Mouse (Mus musculus) Patski (cell line): Measurements from ENCODE around the gene Arhgap31. TPM values are rescaled to one million over a fixed set of nuclear protein-coding genes. Genes with fewer than 3 reads are reported as not detected.

Source experiments
- ATAC-seq: fragments of 100-300 bp; one replicate; pipeline ENCODE4 v1.8.0; 2021
- CTCF ChIA-PET: fragments of 350-600 bp; sonication (Branson Sonifier 250); formaldehyde crosslinking; loops from one replicate; lab custom pipeline; 2022; ENCODE audit warnings: inconsistent platforms; lab: Charles Lee
- POLR2A ChIA-PET: fragments of 350-600 bp; sonication (Branson Sonifier 250); formaldehyde crosslinking; loops from one replicate; lab custom pipeline; 2022; ENCODE audit warnings: antibody characterized with exemption, inconsistent platforms; lab: Charles Lee
- DNase-seq: peaks from one replicate; pipeline ENCODE4 v3.0.0-alpha.2; 2011; ENCODE audit warnings: low read depth, low spot score
- H3K27me3 ChIP-seq: fragments of 371-371 bp; one replicate; pipeline ENCODE4 v1.5.1; 2021
- CTCF ChIP-seq: fragments of 100-300 bp; IDR thresholded peaks from one replicate; pipeline ENCODE4 v1.5.1; 2021
- in situ Hi-C: fragments of 300-500 bp; cut with MboI; formaldehyde crosslinking; loops from 3 replicates; pipeline ENCODE4 v1.11.1; 2018; ENCODE audit warnings: low pct_unique_long_range_greater_than_20kb, mixed read lengths
- polyA plus RNA-seq: library from polyadenylated mRNA; unstranded; gene quantifications from one replicate; pipeline ENCODE4 v1.2.3, GENCODE M21; 2021

Gene Arhgap31
- polyA plus RNA-seq, 1 experiment from 2014 or later, result 0.24 TPM

DNA sequence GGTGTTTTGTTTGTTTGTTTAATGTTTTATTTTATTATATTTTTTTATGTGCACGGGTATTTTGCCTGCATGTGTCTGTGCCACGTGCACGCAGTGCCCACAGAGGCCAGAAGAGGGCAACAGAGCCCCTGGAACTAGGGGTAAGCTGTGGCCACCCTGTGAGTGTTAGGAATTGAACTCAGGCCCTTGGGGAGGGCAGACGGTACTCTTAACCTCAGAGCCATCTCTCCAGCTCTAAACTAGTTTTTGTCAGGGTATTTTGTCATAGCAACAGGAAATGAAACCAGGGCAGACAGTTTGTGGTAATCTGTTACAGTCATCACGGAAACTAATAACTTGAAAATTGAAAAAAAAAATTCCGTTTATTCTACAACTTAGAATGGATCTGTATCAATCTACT, 80.9 kb downstream of the Arhgap31 start:
- DNase-seq, result no peak
- H3K27me3 ChIP-seq, result no peaks in the 10 kb centered on the region
- CTCF ChIA-PET, result interaction anchor here (0.6 to 2.1 kb wide), 9 partner anchors 10 to 185 kb away, joined by 3 to 10 read pairs (median 3); no protein-coding TSS in a partner anchor
- POLR2A ChIA-PET, result no interaction called here
- in situ Hi-C loops, result no loop called here
- peak; percentile 85 for TF ChIP-seq CTCF
- no peak for ATAC-seq

DNA sequence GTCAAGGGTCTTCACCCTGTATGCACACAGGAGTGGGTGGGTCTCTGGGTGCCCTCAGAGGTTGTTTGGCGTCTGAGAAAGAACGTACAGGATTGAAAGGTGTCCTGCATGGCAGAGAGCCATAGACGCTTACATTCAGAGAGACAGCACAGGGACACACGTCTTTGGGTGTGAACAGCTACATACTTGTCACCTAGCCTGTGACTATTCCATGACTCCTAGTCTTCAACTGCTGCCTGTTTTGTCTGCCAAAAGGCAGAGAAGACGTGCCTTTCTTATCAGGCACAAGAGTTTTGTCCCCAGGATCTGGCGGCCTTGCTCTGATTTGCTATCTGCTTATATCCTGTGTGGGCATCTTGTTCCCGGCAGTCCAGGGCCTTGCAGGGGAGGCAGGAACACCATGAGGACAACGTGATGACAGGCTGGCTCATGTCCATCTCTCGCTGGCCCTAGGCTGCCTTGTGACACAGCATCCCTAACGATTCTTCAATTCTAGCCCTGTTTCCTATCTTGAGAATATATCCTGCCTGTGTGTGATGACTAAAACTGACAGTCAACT, 87.2 kb downstream of the Arhgap31 start:
- ATAC-seq (no peak), DNase-seq (no peak)
- ChIA-PET CTCF (no interaction called here), POLR2A (no interaction called here)
- H3K27me3 ChIP-seq, result no peaks in the 10 kb centered on the region
- in situ Hi-C loops, result loop anchor here (10.0 kb wide), 3 partner anchors 99 to 429 kb away; no protein-coding TSS in a partner anchor
- no peak for TF ChIP-seq CTCF

- no peak for TF ChIP-seq CTCF
- no peaks in the 10 kb centered on the region for H3K27me3 ChIP-seq
- POLR2A ChIA-PET, result no interaction called here
- in situ Hi-C loops, result loop anchor here (10.0 kb wide), 3 partner anchors 99 to 429 kb away; no protein-coding TSS in a partner anchor
- DNase-seq (no peak), ATAC-seq (no peak)
- CTCF ChIA-PET, result no interaction called here
Measured at GRCm38 (mm10) chr16:38625411-38625810, 87.7 kb downstream of the Arhgap31 start.

- DNase-seq (no peak), ATAC-seq (no peak)
- in situ Hi-C loops, result loop anchor here (10.0 kb wide), 3 partner anchors 100 to 430 kb away; no protein-coding TSS in a partner anchor
- H3K27me3 ChIP-seq, result no peaks in the 10 kb centered on the region
- no peak for TF ChIP-seq CTCF
- ChIA-PET CTCF (no interaction called here), POLR2A (no interaction called here)
Measured at GRCm38 (mm10) chr16:38624303-38624702, 88.8 kb downstream of the Arhgap31 start.

DNA sequence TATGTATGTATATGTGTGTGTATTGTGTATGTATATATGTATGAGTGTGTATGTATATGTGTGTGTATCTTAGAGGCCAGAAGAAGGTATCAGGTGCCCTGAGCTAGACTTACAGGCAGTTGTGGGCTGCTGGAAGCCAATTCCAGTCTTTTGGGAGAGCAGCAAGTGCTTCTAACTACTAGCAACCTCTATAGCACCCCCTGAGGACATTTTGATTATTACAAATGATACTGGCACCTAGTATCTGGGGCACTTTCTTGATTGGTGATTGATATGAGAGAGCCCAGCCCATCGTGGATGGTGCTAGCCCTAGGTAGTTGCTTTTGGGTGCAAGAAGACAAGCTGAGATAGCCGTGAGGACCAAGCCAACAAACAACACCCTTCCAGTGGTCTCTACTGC, 90.8 kb downstream of the Arhgap31 start:
- ATAC-seq (no peak), DNase-seq (no peak)
- in situ Hi-C loops, result loop anchor here (10.0 kb wide), 3 partner anchors 103 to 433 kb away; no protein-coding TSS in a partner anchor
- ChIA-PET CTCF (interaction anchor here (1.1 kb wide), 1 partner anchor 10 kb away, joined by 5 read pairs; no protein-coding TSS in a partner anchor), POLR2A (no interaction called here)
- no peaks in the 10 kb centered on the region for H3K27me3 ChIP-seq
- peak; percentile 47 for TF ChIP-seq CTCF

DNA sequence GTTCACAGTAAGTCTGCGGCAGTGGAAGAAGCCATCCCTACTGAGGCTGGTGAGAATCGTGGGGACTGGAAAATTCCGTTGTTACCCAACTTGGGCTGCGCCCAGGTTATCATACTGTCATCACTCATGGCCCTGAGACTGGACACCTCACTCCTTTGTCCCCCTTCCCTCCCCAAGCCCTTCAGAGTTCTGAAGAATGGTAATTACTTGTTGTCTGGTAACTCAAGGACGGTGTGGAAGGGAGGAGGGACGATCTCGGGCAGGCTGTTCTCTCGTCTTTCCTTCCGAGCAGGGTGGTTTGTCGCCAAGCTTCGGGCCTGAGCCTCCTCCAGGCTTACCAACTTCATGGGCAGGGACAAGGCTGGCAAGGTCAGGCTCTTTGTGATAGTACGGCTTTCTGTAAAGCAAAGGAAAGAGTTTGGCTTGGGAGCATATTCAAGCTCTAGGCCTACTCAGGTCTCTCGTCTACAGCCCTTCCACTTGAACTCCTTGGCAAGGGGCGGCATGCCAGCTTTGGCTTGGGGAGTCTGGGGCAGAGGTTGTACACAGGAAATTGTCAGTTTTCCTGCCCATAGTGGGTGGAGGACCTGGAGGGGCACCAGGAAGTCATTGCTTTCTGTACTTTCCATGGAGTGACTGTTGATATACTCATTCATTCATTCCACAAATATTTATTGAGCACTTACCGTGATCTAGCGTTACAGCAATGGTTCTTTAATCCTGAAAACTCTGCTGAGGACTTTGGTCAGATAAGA, 92.2 kb downstream of the Arhgap31 start:
- no peak for TF ChIP-seq CTCF
- DNase-seq (no peak), ATAC-seq (no peak)
- in situ Hi-C loops, result loop anchor here (10.0 kb wide), 3 partner anchors 104 to 434 kb away; no protein-coding TSS in a partner anchor
- POLR2A ChIA-PET, result no interaction called here
- no peaks in the 10 kb centered on the region for H3K27me3 ChIP-seq
- CTCF ChIA-PET, result no interaction called here

DNA sequence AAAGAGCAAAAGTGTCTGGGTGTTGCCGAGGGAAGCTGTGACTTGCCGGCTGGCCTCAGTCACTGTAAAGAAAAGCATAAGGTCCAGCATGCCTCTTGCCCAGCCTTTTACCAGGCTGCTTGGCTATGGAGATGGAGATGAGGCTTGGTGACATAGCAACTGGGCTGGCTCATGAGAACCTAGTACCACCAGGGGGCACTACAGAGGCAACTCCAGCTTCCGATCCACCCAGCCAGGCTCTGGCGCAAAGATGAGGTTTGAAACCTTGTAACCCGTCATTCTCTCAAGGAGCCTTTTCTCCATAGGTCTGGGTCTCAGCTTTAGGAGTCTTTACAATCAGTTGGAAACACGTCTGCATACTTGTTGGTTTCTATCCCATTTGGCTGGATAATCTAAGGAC, 94.0 kb downstream of the Arhgap31 start:
- ChIA-PET CTCF (interaction anchor here (0.8 kb wide), 1 partner anchor 61 kb away, joined by 3 read pairs; no protein-coding TSS in a partner anchor), POLR2A (no interaction called here)
- no peaks in the 10 kb centered on the region for H3K27me3 ChIP-seq
- TF ChIP-seq CTCF, result peak; percentile 65
- DNase-seq (no peak), ATAC-seq (no peak)
- in situ Hi-C loops, result no loop called here

DNA sequence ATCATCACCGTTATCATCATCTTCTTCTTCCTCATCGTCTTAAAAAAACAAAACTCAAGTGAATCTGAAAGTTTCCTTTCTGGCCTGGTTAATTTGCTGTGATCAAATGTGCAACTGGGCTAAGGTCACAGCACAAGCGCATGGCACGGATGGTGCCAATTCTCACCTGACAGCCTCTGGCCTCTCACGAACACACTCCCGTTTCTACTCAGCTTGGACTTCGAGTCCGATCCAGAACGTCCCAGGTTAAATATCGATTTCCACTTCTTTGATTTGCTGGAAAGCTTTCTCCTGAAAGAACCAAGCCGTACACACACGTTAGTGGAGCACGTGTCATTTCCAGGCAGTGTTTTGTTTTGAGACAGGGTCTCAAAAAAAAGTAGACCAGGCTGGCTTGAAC, 95.1 kb downstream of the Arhgap31 start:
- CTCF ChIA-PET, result no interaction called here
- in situ Hi-C loops, result no loop called here
- H3K27me3 ChIP-seq, result no peaks in the 10 kb centered on the region
- POLR2A ChIA-PET, result no interaction called here
- no peak for DNase-seq
- no peak for ATAC-seq
- TF ChIP-seq CTCF, result no peak

GRCm38 (mm10) chr16:38613646-38614045, 99.4 kb downstream of the Arhgap31 start:
- no peak for ATAC-seq
- no peak for DNase-seq
- no peaks in the 10 kb centered on the region for H3K27me3 ChIP-seq
- no peak for TF ChIP-seq CTCF
- ChIA-PET POLR2A (no interaction called here), CTCF (interaction anchor here (1.2 kb wide), 1 partner anchor 9 kb away, joined by 3 read pairs; no protein-coding TSS in a partner anchor)
- in situ Hi-C loops, result no loop called here

- H3K27me3 ChIP-seq, result no peaks in the 10 kb centered on the region
- ChIA-PET POLR2A (no interaction called here), CTCF (no interaction called here)
- ATAC-seq (no peak), DNase-seq (peak; percentile 13)
- in situ Hi-C loops, result no loop called here
- TF ChIP-seq CTCF, result no peak
Measured at GRCm38 (mm10) chr16:38612646-38613045, 100.4 kb downstream of the Arhgap31 start.

DNA sequence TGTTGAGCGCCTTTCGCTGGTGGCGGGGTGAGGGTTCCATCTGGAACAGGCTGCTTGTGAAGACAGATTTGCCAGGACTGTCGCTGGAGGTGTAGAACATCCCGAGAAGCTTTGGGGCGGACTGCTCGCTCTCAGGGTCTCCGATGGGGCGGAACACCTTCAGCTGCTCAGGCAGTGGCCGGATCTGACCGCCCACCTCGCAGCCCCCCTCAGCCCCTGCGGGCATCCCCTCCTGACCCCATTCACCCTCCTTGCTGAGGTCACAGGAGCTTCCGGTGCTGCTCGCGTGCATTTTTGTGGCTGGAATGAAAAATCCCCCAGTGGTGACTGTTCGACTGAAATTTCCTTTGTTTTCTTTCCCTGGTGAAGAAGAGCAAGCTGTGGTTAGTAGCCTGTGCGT, 104.0 kb downstream of the Arhgap31 start:
- TF ChIP-seq CTCF, result no peak
- POLR2A ChIA-PET, result no interaction called here
- no peaks in the 10 kb centered on the region for H3K27me3 ChIP-seq
- CTCF ChIA-PET, result no interaction called here
- in situ Hi-C loops, result no loop called here
- DNase-seq (no peak), ATAC-seq (no peak)
